Mouse (Mus musculus): ENCODE results near the gene Fgfrl1.

- no peak for TF ChIP-seq CTCF (IDR thresholded peaks at IDR 0.05; ENCODE audit: borderline replicate concordance, insufficient read depth, low read length)
- no peak for TF ChIP-seq POLR2A (IDR thresholded peaks at IDR 0.05; ENCODE audit: low read depth, low read length)
These were observed 32.2 kb upstream of the Fgfrl1 start, which contains the start of gene Idua for GRCm38 (mm10) chr5:108659698-108660631.

All from embryonic fibroblast, embryonic 13.5 days (primary cell).